Mouse (Mus musculus) myocyte (in vitro differentiated cells): Measurements from ENCODE around the gene Fabp7.

ENCODE experiments used
- CEBPB ChIP-seq: IDR thresholded peaks from 2 replicates; pipeline ENCODE4 v1.6.1; 2011; ENCODE audit warnings: mild to moderate bottlenecking, moderate library complexity; ENCODE audit not compliant: poor library complexity, insufficient read depth, severe bottlenecking
- MYOG ChIP-seq, 3 experiments: IDR thresholded peaks; one replicate each; pipeline ENCODE4 v1.6.1; 2011; ENCODE audit warnings: control low read depth in 2 of 3, low read depth in 2 of 3, mild to moderate bottlenecking in 2 of 3; ENCODE audit not compliant: insufficient read length in 2 of 3, control insufficient read depth in 1 of 3, insufficient read depth in 1 of 3
- POLR2A ChIP-seq: IDR thresholded peaks from one replicate; pipeline ENCODE4 v1.6.1; 2011; ENCODE audit warnings: low read depth, mild to moderate bottlenecking, control low read depth, moderate library complexity; ENCODE audit not compliant: insufficient read length
- SRF ChIP-seq: IDR thresholded peaks from one replicate; pipeline ENCODE4 v1.6.1; 2011; ENCODE audit warnings: low read depth; ENCODE audit not compliant: control insufficient read depth, insufficient read length
- USF1 ChIP-seq: IDR thresholded peaks from one replicate; pipeline ENCODE4 v1.6.1; 2011; ENCODE audit warnings: low read depth, mild to moderate bottlenecking, control low read depth, moderate library complexity

- TF ChIP-seq POLR2A (no peak), MYOG (IDR thresholded peaks at IDR 0.05; ENCODE audit: control insufficient read depth in 1 of 3, insufficient read depth in 1 of 3, insufficient read length in 2 of 3, low read depth in 2 of 3) (no peak), SRF (no peak), USF1 (no peak), CEBPB (no peak)
Observed at GRCm38 (mm10) chr10:57740733-57741132, 43.9 kb upstream of the Fabp7 start.
